Mouse (Mus musculus): Measurements from ENCODE around the gene Rpl10.

The Rpl10 gene

GRCm38 (mm10) chrX:74281732-74282394 lies 11.3 kb downstream of the Rpl10 start, which contains the start of the genes Taz and Dnase1l1:
TSS of gene Taz (plus strand) at chrX:74281912.
TSS of gene Dnase1l1 (minus strand) at chrX:74282337.
- peak; percentile 46 to 69 for DNase-seq

- peak; percentile 82 to 89 for DNase-seq
Measured at GRCm38 (mm10) chrX:74282395-74283091, 11.9 kb downstream of the Rpl10 start.

- DNase-seq: no peak
Measured at GRCm38 (mm10) chrX:74283092-74283437, 12.5 kb downstream of the Rpl10 start.

- DNase-seq: no peak
Measured at GRCm38 (mm10) chrX:74293431-74293830, 22.8 kb downstream of the Rpl10 start.

GRCm38 (mm10) chrX:74296538-74297448 lies 26.2 kb downstream of the Rpl10 start, which contains the start of gene Atp6ap1:
TSS of gene Atp6ap1 (plus strand) at chrX:74297097.
- peak; percentile 93 for DNase-seq

GRCm38 (mm10) chrX:74298348-74298747 lies 27.7 kb downstream of the Rpl10 start:
- DNase-seq: no peak

GRCm38 (mm10) chrX:74299721-74300120 lies 29.1 kb downstream of the Rpl10 start:
- DNase-seq: no peak

- DNase-seq: peak; percentile 77 to 80
Measured at GRCm38 (mm10) chrX:74304867-74305700, 34.5 kb downstream of the Rpl10 start, which contains the start of gene Gdi1. TSS of gene Gdi1 (plus strand) at chrX:74304998.

GRCm38 (mm10) chrX:74312540-74313464 lies 42.2 kb downstream of the Rpl10 start, which contains the start of gene Fam50a:
TSS of gene Fam50a (plus strand) at chrX:74313033.
- peak; percentile 80 to 90 for DNase-seq

Measured in thymus, postnatal 36 days (tissue).